Mouse (Mus musculus) CH12.LX (cell line): ENCODE results near the gene Bicd2. TPM values are rescaled to one million over a fixed set of nuclear protein-coding genes. Genes with fewer than 3 reads are reported as not detected.
A peak's percentile ranks its signal among the peaks of the same experiment; 100 is the strongest.
"Not testable (repeated sequence)": the region's sequence is repeated elsewhere in the genome, so short reads cannot be mapped to it uniquely, and the experiment has no call there.

ENCODE experiments used
- DNase-seq: peaks from one replicate; pipeline ENCODE4 v3.0.0-alpha.2; 2013; ENCODE audit errors: extremely low read depth
- H3K27ac ChIP-seq: 2 replicates; pipeline ENCODE4 v1.5.1; 2012; ENCODE audit warnings: low read depth, mild to moderate bottlenecking, control low read depth, moderate library complexity; ENCODE audit not compliant: insufficient read depth
- H3K27me3 ChIP-seq: replicated peaks from 2 replicates; pipeline ENCODE3; 2012; ENCODE audit warnings: inconsistent platforms
- H3K36me3 ChIP-seq, 2 experiments: replicated peaks in 1 of 2; 2 replicates each; pipeline versions ENCODE3 to v1.6.1; 2012; ENCODE audit warnings: inconsistent platforms in 1 of 2, low read length in 1 of 2, mild to moderate bottlenecking in 1 of 2, mixed read lengths in 1 of 2, moderate library complexity in 1 of 2; ENCODE audit not compliant: control insufficient read depth in 1 of 2, insufficient read depth in 1 of 2
- H3K4me1 ChIP-seq, 2 experiments: 2 replicates each; pipeline ENCODE4 v1.6.1; 2012; ENCODE audit warnings: inconsistent platforms in 1 of 2, moderate library complexity in 1 of 2; ENCODE audit not compliant: insufficient read depth in 2 of 2, control insufficient read depth in 1 of 2
- H3K4me2 ChIP-seq: 2 replicates; pipeline ENCODE4 v1.6.1; 2012; ENCODE audit warnings: low read depth, mild to moderate bottlenecking, control low read depth; ENCODE audit not compliant: poor library complexity, insufficient read depth, severe bottlenecking
- H3K4me3 ChIP-seq, 3 experiments: fragments of 150-350 bp in 1 of 3; sonication (generic) in 1 of 3; replicated peaks in 1 of 3; 2 replicates each; pipeline versions ENCODE3 to v1.5.1; 2011 to 2012; ENCODE audit warnings: low read depth in 2 of 3, low read length in 2 of 3, mild to moderate bottlenecking in 2 of 3, moderate library complexity in 2 of 3, control low read depth in 1 of 3, improper control_type of control experiment in 1 of 3, inconsistent platforms in 1 of 3, mixed read lengths in 1 of 3; ENCODE audit not compliant: poor library complexity in 1 of 3
- H3K79me2 ChIP-seq: replicated peaks from 2 replicates; pipeline ENCODE4 v1.6.1; 2012; ENCODE audit warnings: mild to moderate bottlenecking, moderate library complexity; ENCODE audit not compliant: control insufficient read depth, poor library complexity, insufficient read depth, severe bottlenecking; ENCODE audit errors: extremely low read depth
- H3K9ac ChIP-seq: 2 replicates; pipeline ENCODE4 v1.6.1; 2012; ENCODE audit warnings: low read depth, mild to moderate bottlenecking, control low read depth, moderate library complexity; ENCODE audit not compliant: insufficient read depth
- H3K9me3 ChIP-seq: replicated peaks from 2 replicates; pipeline ENCODE3; 2012; ENCODE audit warnings: low read length, inconsistent platforms, mixed read lengths
- CHD2 ChIP-seq: IDR thresholded peaks from 2 replicates; pipeline ENCODE4 v1.6.1; 2011; ENCODE audit warnings: low read length, improper control_type of control experiment
- CTCF ChIP-seq, 2 experiments: IDR thresholded peaks in 1 of 2; conservative IDR thresholded peaks in 1 of 2; 2 replicates each; pipeline ENCODE4 v1.5.1; 2011 to 2012; ENCODE audit warnings: low read depth in 2 of 2, low read length in 2 of 2, improper control_type of control experiment in 1 of 2, inconsistent platforms in 1 of 2, mild to moderate bottlenecking in 1 of 2, moderate library complexity in 1 of 2
- E2F4 ChIP-seq: IDR thresholded peaks from 2 replicates; pipeline ENCODE4 v1.6.1; 2011; ENCODE audit warnings: low read depth, low read length, improper control_type of control experiment; ENCODE audit not compliant: insufficient replicate concordance
- JUN ChIP-seq: IDR thresholded peaks from 2 replicates; pipeline ENCODE4 v1.6.1; 2011; ENCODE audit warnings: low read depth, mild to moderate bottlenecking, low read length, improper control_type of control experiment, moderate library complexity; ENCODE audit not compliant: insufficient read depth
- RAD21 ChIP-seq: IDR thresholded peaks from 2 replicates; pipeline ENCODE4 v1.6.1; 2011; ENCODE audit warnings: low read depth, mild to moderate bottlenecking, low read length, improper control_type of control experiment, moderate library complexity
- RCOR1 ChIP-seq: conservative IDR thresholded peaks from 2 replicates; pipeline ENCODE4 v1.6.1; 2012; ENCODE audit warnings: low read depth, mild to moderate bottlenecking, inconsistent platforms, low read length, improper control_type of control experiment
- TBP ChIP-seq: conservative IDR thresholded peaks from 2 replicates; pipeline ENCODE4 v1.6.1; 2011; ENCODE audit warnings: low read depth, low read length, improper control_type of control experiment
- dilution Hi-C: fragments of 300-500 bp; cut with MboI; formaldehyde crosslinking; loops from 2 replicates; pipeline ENCODE4 v1.14.3; 2020; ENCODE audit warnings: low sequenced_read_pairs; ENCODE audit not compliant: extremely low pct_unique_long_range_greater_than_20kb, extremely low pct_ligation_motif_present
- in situ Hi-C: fragments of 300-500 bp; cut with MboI; formaldehyde crosslinking; loops from 3 replicates; pipeline ENCODE4 v1.14.3; 2019; ENCODE audit warnings: low sequenced_read_pairs, low pct_ligation_motif_present, low pct_unique_long_range_greater_than_20kb, mixed read lengths
- polyA plus RNA-seq: library from polyadenylated mRNA; unstranded; fragments of >175 nt; gene quantifications from 2 replicates; pipeline ENCODE4 v1.2.1, GENCODE M21; 2012; ENCODE audit warnings: low read depth; ENCODE audit not compliant: insufficient read length
- total RNA-seq, 2 experiments: library from RNA; depleted of rRNA; stranded (reverse); fragments of 300-350 nt in 1 of 2; fragments of >200 nt in 1 of 2; gene quantifications; 2 replicates each; pipeline ENCODE4 v1.2.3; 2012 to 2014

Gene Bicd2
- total and polyA plus RNA-seq, 3 experiments = 16.9 to 26.5 (median 21.0) TPM

DNA sequence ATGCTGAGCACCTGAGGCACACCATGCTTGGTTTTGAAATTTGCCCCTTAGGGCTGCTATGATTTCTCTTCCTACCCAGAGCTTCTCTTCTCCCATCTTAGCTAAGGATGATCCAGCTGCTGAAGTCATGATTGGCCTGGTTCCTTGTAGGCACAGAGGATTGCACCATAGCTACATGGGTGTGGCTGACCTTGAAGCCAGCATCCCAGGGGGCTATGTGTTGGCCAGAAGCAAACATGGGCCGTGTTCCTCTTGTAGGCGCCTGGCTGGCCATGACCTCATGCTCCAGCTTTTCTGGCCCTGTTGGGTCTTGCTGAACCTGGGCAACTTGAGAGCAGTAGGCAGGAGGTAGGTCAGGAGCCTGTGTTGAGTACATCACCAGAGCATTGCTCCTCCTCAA lies 23.3 kb downstream of the Bicd2 start:
- no peaks in the 10 kb centered on the region for H3K27me3 ChIP-seq
- H3K9me3 ChIP-seq = no peaks in the 10 kb centered on the region
- H3K9ac ChIP-seq = no peak overlapping the region
- H3K36me3 ChIP-seq = peaks cover 6 to 23% of the 10 kb centered on the region in 2 experiments
- no peaks in the 10 kb centered on the region for H3K79me2 ChIP-seq
- no peak for DNase-seq
- in situ Hi-C loops (no loop called here), dilution Hi-C loops (no loop called here)
- peaks cover 9 to 56% of the 10 kb centered on the region in 2 experiments for H3K4me1 ChIP-seq
- TF ChIP-seq E2F4 = no peak
- no peak overlapping the region for H3K4me3 ChIP-seq
- H3K27ac ChIP-seq = no peak overlapping the region
- no peak overlapping the region for H3K4me2 ChIP-seq

- Histone ChIP-seq H3K4me1 (peaks cover 23 to 76% of the 10 kb centered on the region in 2 experiments), H3K4me2 (no peak overlapping the region), H3K27ac (no peak overlapping the region), H3K27me3 (no peaks in the 10 kb centered on the region), H3K79me2 (no peaks in the 10 kb centered on the region), H3K4me3 (no peak overlapping the region), H3K9me3 (no peaks in the 10 kb centered on the region), H3K9ac (no peak overlapping the region), H3K36me3 (peaks cover 8 to 38% of the 10 kb centered on the region in 2 experiments)
- DNase-seq = no peak
- dilution Hi-C loops (no loop called here), in situ Hi-C loops (no loop called here)
- TF ChIP-seq TBP = no peak
- TF ChIP-seq RAD21 = peak; percentile 14
- TF ChIP-seq CTCF (conservative IDR thresholded peaks at IDR 0.05 in 1 of 2, IDR thresholded peaks at IDR 0.05 in 1 of 2; ENCODE audit: low read depth in 2 of 2, low read length in 2 of 2) = no peak
- TF ChIP-seq CHD2 = no peak
Measured at GRCm38 (mm10) chr13:49367657-49368440, 26.5 kb downstream of the Bicd2 start.

DNA sequence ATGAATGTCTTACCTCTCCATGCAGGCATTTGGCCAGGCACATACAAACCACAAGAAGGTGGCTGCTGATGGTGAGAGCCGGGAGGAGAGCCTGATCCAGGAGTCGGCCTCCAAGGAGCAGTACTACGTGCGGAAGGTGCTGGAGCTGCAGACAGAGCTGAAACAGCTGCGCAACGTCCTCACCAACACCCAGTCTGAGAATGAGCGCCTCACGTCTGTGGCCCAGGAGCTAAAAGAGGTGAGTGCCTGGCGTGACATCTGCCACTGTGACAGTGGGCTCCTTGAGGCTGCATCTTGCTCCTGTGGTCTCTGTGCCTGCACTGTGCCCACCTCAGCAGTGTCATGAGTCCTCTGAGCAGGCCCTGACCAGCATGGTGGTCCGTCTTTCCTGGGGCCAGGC lies 28.0 kb downstream of the Bicd2 start:
- no peak for DNase-seq
- H3K36me3 ChIP-seq = peaks cover 8 to 44% of the 10 kb centered on the region in 2 experiments
- dilution Hi-C loops = no loop called here
- no peaks in the 10 kb centered on the region for H3K27me3 ChIP-seq
- no peak overlapping the region for H3K4me3 ChIP-seq
- in situ Hi-C loops = no loop called here
- no peak overlapping the region for H3K9ac ChIP-seq
- no peak overlapping the region for H3K27ac ChIP-seq
- H3K79me2 ChIP-seq = no peaks in the 10 kb centered on the region
- no peak overlapping the region for H3K4me2 ChIP-seq
- peaks cover 24 to 80% of the 10 kb centered on the region in 2 experiments for H3K4me1 ChIP-seq
- H3K9me3 ChIP-seq = no peaks in the 10 kb centered on the region
- TF ChIP-seq RCOR1 = no peak
- no peak for TF ChIP-seq JUN

DNA sequence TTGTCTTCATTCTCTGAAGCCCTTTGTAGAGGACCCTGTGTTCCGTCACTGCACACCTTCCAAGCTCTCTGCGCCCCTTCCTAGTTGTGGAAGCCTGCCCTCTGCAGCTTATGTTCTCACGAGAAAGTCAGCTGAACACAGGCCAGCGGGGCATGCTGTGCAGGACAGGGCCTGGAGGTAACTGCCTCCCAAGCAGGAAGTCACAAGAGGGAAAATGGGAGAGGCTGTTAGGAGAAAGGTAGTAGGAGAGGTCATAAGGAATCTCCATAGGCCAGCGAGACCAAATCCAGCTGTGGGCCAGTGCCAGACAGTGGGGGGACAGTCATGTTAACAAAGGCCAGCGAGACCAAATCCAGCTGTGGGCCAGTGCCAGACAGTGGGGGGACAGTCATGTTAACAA lies 28.8 kb downstream of the Bicd2 start:
- in situ Hi-C loops, H3K9me3 ChIP-seq, H3K27ac ChIP-seq, H3K4me3 ChIP-seq, H3K27me3 ChIP-seq, H3K79me2 ChIP-seq, H3K4me2 ChIP-seq, H3K9ac ChIP-seq, dilution Hi-C loops, DNase-seq: not testable (repeated sequence)
- Histone ChIP-seq H3K4me1 (peaks cover 28 to 81% of the 10 kb centered on the region in 2 experiments), H3K36me3 (peaks cover 11 to 47% of the 10 kb centered on the region in 2 experiments)

- Histone ChIP-seq H3K4me1 (peaks cover 28 to 83% of the 10 kb centered on the region in 2 experiments), H3K36me3 (peaks cover 16 to 54% of the 10 kb centered on the region in 2 experiments)
Measured at GRCm38 (mm10) chr13:49370916-49371315, 29.5 kb downstream of the Bicd2 start.

More at GRCm38 (mm10) chr13:49370916-49371315, 29.5 kb downstream of the Bicd2 start:
- H3K9me3 ChIP-seq, H3K4me2 ChIP-seq, H3K27ac ChIP-seq, DNase-seq, H3K79me2 ChIP-seq, dilution Hi-C loops, H3K4me3 ChIP-seq, in situ Hi-C loops, H3K27me3 ChIP-seq: not testable (repeated sequence)
- H3K9ac ChIP-seq = 0 out of 2 replicates have a peak overlapping the region, but pooled peaks have one; percentile 23
